Mouse (Mus musculus) liver, embryonic 14.5 days (tissue): ENCODE measurements around the gene Cep44. TPM values are rescaled to one million over a fixed set of nuclear protein-coding genes. Genes with fewer than 3 reads are reported as not detected.

Experiments
- ATAC-seq: fragments of 200-750 bp; cut with Nextera tagmentation; 2 replicates; pipeline ENCODE4 v1.8.0; 2017; ENCODE audit warnings: moderate number of reproducible peaks, mild to moderate bottlenecking, moderate library complexity; ENCODE audit not compliant: insufficient read depth
- DNase-seq, 3 experiments: peaks; one replicate each; pipeline ENCODE4 v3.0.0-alpha.2; 2012 to 2013; ENCODE audit warnings: low read depth in 3 of 3, low spot score in 3 of 3
- H3K27ac ChIP-seq: fragments of 300-500 bp; sonication (generic); 2 replicates; pipeline ENCODE4 v1.5.1; 2014; ENCODE audit warnings: moderate library complexity, mild to moderate bottlenecking, control low read depth, inconsistent platforms
- H3K27me3 ChIP-seq: fragments of 300-500 bp; sonication (generic); 2 replicates; pipeline ENCODE4 v1.6.1; 2014; ENCODE audit warnings: mild to moderate bottlenecking, low read length, moderate library complexity; ENCODE audit not compliant: control insufficient read depth, insufficient read depth
- H3K36me3 ChIP-seq: fragments of 300-500 bp; sonication (generic); replicated peaks from 2 replicates; pipeline ENCODE4 v1.6.1; 2014; ENCODE audit warnings: low read depth; ENCODE audit not compliant: control insufficient read depth, insufficient read depth
- H3K4me1 ChIP-seq, 2 experiments: fragments of 200-500 bp in 1 of 2; fragments of 300-500 bp in 1 of 2; sonication (generic) in 1 of 2; replicated peaks; 2 replicates each; pipeline ENCODE4 v1.6.1; 2012 to 2014; ENCODE audit warnings: antibody characterized with exemption in 1 of 2, inconsistent platforms in 1 of 2, low read length in 1 of 2; ENCODE audit not compliant: control insufficient read depth in 2 of 2, insufficient read depth in 2 of 2
- H3K4me2 ChIP-seq: fragments of 300-500 bp; sonication (generic); 2 replicates; pipeline ENCODE4 v1.6.1; 2014; ENCODE audit warnings: low read depth, mild to moderate bottlenecking, control low read depth, moderate library complexity
- H3K4me3 ChIP-seq, 2 experiments: fragments of 200-500 bp in 1 of 2; fragments of 300-500 bp in 1 of 2; sonication (generic) in 1 of 2; 2 replicates each; pipeline ENCODE4 v1.5.1; 2012 to 2014; ENCODE audit warnings: low read depth in 2 of 2, low read length in 2 of 2, mild to moderate bottlenecking in 2 of 2, control low read depth in 1 of 2, inconsistent platforms in 1 of 2, moderate library complexity in 1 of 2; ENCODE audit not compliant: insufficient read depth in 1 of 2
- H3K9ac ChIP-seq: fragments of 300-500 bp; sonication (generic); replicated peaks from 2 replicates; pipeline ENCODE4 v1.6.1; 2014; ENCODE audit warnings: mild to moderate bottlenecking, control low read depth, moderate library complexity
- H3K9me3 ChIP-seq: fragments of 300-500 bp; sonication (generic); 2 replicates; pipeline ENCODE4 v1.6.1; 2016; ENCODE audit warnings: low read length, mixed read lengths; ENCODE audit not compliant: control insufficient read depth
- CTCF ChIP-seq: IDR thresholded peaks from 2 replicates; pipeline ENCODE4 v1.5.1; 2016; ENCODE audit warnings: antibody characterized with exemption, low read depth, control low read depth
- EP300 ChIP-seq: IDR thresholded peaks from 2 replicates; pipeline ENCODE4 v1.6.1; 2016; ENCODE audit warnings: antibody characterized with exemption, low read depth
- WGBS: fragments of 180-500 bp; shearing (Covaris S2); extraction: QIAGEN DNeasy Blood & Tissue Kit; methylation state at CpG from one replicate; pipeline ENCODE4 v1.1.7; 2014; ENCODE audit not compliant: insufficient replicate concordance; 5-methylcytosine and 5-hydroxymethylcytosine counted together
- polyA plus RNA-seq, 2 experiments: library from polyadenylated mRNA; depleted of rRNA in 1 of 2; stranded (reverse) in 1 of 2; unstranded in 1 of 2; fragments of >200 nt; fragmentation: Nextera tagmentation in 1 of 2; extraction: Ambion mirVana in 1 of 2; gene quantifications; 2 replicates each; pipeline versions ENCODE4 v1.2.1 to v1.2.3; 2012 to 2014

Gene Cep44
- polyA plus RNA-seq, 2 experiments = 15.6 to 22.7 TPM

GRCm38 (mm10) chr8:56580918-56581317 is 30.1 kb upstream of the Cep44 start:
- no peak overlapping the region for H3K27ac ChIP-seq
- whole genome bisulfite sequencing = 77% methylated on average over 4 of the region's 4 CpGs
- no peaks in the 10 kb centered on the region for H3K36me3 ChIP-seq
- H3K4me2 ChIP-seq = no peak overlapping the region
- TF ChIP-seq EP300 (no peak), CTCF (no peak)
- no peak for ATAC-seq
- H3K4me3 ChIP-seq = no peak overlapping the region
- H3K4me1 ChIP-seq = no peaks in the 10 kb centered on the region
- H3K27me3 ChIP-seq = no peaks in the 10 kb centered on the region
- H3K9ac ChIP-seq = no peak overlapping the region
- no peak for DNase-seq
- no peaks in the 10 kb centered on the region for H3K9me3 ChIP-seq

- no peak for DNase-seq
- Histone ChIP-seq H3K4me1 (no peaks in the 10 kb centered on the region), H3K9me3 (no peaks in the 10 kb centered on the region), H3K36me3 (no peaks in the 10 kb centered on the region), H3K4me2 (no peak overlapping the region), H3K4me3 (no peak overlapping the region), H3K27me3 (no peaks in the 10 kb centered on the region), H3K9ac (no peak overlapping the region), H3K27ac (no peak overlapping the region)
- TF ChIP-seq CTCF (no peak), EP300 (no peak)
- ATAC-seq = no peak
- 78% methylated on average over 9 of the region's 9 CpGs for WGBS
These were observed 16.0 kb upstream of the Cep44 start for GRCm38 (mm10) chr8:56566856-56567255.

- H3K9ac ChIP-seq = no peak overlapping the region
- no peak overlapping the region for H3K4me3 ChIP-seq
- DNase-seq (no peak), ATAC-seq (no peak)
- no peaks in the 10 kb centered on the region for H3K4me1 ChIP-seq
- WGBS = 63% methylated on average over 4 of the region's 4 CpGs
- H3K9me3 ChIP-seq = no peaks in the 10 kb centered on the region
- no peaks in the 10 kb centered on the region for H3K36me3 ChIP-seq
- H3K4me2 ChIP-seq = no peak overlapping the region
- no peak for TF ChIP-seq EP300
- no peak for TF ChIP-seq CTCF
- no peak overlapping the region for H3K27ac ChIP-seq
- H3K27me3 ChIP-seq = no peaks in the 10 kb centered on the region
These were observed 13.7 kb upstream of the Cep44 start for GRCm38 (mm10) chr8:56564399-56565047.

- H3K4me2 ChIP-seq = peak overlapping the region; percentile 95
- peak overlapping the region; percentile 41 to 91; a peak in 3 of 4 replicates for H3K4me3 ChIP-seq
- peak overlapping the region; percentile 12 for H3K9ac ChIP-seq
- 42% methylated on average over 5 of the region's 5 CpGs for WGBS
- ATAC-seq (no peak), DNase-seq (no peak)
- no peaks in the 10 kb centered on the region for H3K27me3 ChIP-seq
- no peaks in the 10 kb centered on the region for H3K9me3 ChIP-seq
- H3K4me1 ChIP-seq = peaks cover 8% of the 10 kb centered on the region in 2 experiments
- TF ChIP-seq CTCF (no peak), EP300 (no peak)
- no peak overlapping the region for H3K27ac ChIP-seq
- no peaks in the 10 kb centered on the region for H3K36me3 ChIP-seq
These were observed 1.8 kb upstream of the Cep44 start for GRCm38 (mm10) chr8:56552551-56553103.

- no peak for DNase-seq
These were observed 1.2 kb upstream of the Cep44 start for GRCm38 (mm10) chr8:56552045-56552444.

More at GRCm38 (mm10) chr8:56552045-56552444, 1.2 kb upstream of the Cep44 start:
- H3K4me1 ChIP-seq = peaks cover 8% of the 10 kb centered on the region in 2 experiments
- TF ChIP-seq CTCF (no peak), EP300 (no peak)
- WGBS = 17% methylated on average over 10 of the region's 10 CpGs
- H3K4me3 ChIP-seq = peak overlapping the region; percentile 91
- H3K9ac ChIP-seq = peak overlapping the region; percentile 96
- no peak for ATAC-seq
- peak overlapping the region; percentile 95 for H3K4me2 ChIP-seq
- peak overlapping the region; percentile 65 for H3K27ac ChIP-seq
- H3K27me3 ChIP-seq = no peaks in the 10 kb centered on the region
- H3K9me3 ChIP-seq = no peaks in the 10 kb centered on the region
- no peaks in the 10 kb centered on the region for H3K36me3 ChIP-seq
